Mouse (Mus musculus) intestine, embryonic 16.5 days (tissue): Measurements from ENCODE around the gene Pgls. TPM values are rescaled to one million over a fixed set of nuclear protein-coding genes. Genes with fewer than 3 reads are reported as not detected.

ENCODE experiments used
- ATAC-seq: fragments of 200-750 bp; cut with Nextera tagmentation; 2 replicates; pipeline ENCODE4 v1.8.0; 2017; ENCODE audit warnings: moderate TSS enrichment, moderate library complexity
- H3K27ac ChIP-seq: fragments of 300-500 bp; sonication (generic); 2 replicates; pipeline ENCODE4 v1.5.1; 2014; ENCODE audit warnings: mild to moderate bottlenecking, low read length
- H3K27me3 ChIP-seq: fragments of 300-500 bp; sonication (generic); replicated peaks from 2 replicates; pipeline ENCODE4 v1.6.1; 2014; ENCODE audit warnings: low read length, control low read depth, mixed read lengths; ENCODE audit not compliant: control insufficient read depth, insufficient read depth
- H3K36me3 ChIP-seq: fragments of 300-500 bp; sonication (generic); 2 replicates; pipeline ENCODE4 v1.6.1; 2014; ENCODE audit warnings: low read length, control low read depth; ENCODE audit not compliant: control insufficient read depth, insufficient read depth
- H3K4me1 ChIP-seq: fragments of 300-500 bp; sonication (generic); 2 replicates; pipeline ENCODE4 v1.6.1; 2014; ENCODE audit warnings: low read length, control low read depth, mixed read lengths; ENCODE audit not compliant: control insufficient read depth, insufficient read depth
- H3K4me2 ChIP-seq: fragments of 300-500 bp; sonication (generic); 2 replicates; pipeline ENCODE4 v1.6.1; 2014; ENCODE audit warnings: low read depth, low read length, control low read depth
- H3K4me3 ChIP-seq: fragments of 300-500 bp; sonication (generic); 2 replicates; pipeline ENCODE4 v1.5.1; 2014; ENCODE audit warnings: mild to moderate bottlenecking, low read length
- H3K9ac ChIP-seq: fragments of 300-500 bp; sonication (generic); 2 replicates; pipeline ENCODE4 v1.6.1; 2014; ENCODE audit warnings: low read depth, low read length
- H3K9me3 ChIP-seq: fragments of 300-500 bp; sonication (generic); 2 replicates; pipeline ENCODE4 v1.6.1; 2016; ENCODE audit warnings: low read length, control low read depth; ENCODE audit not compliant: control insufficient read depth
- WGBS: fragments of 180-500 bp; shearing (Covaris S2); extraction: QIAGEN DNeasy Blood & Tissue Kit; methylation state at CpG from one replicate; pipeline ENCODE4 v1.1.7; 2014; 5-methylcytosine and 5-hydroxymethylcytosine counted together
- polyA plus RNA-seq: library from polyadenylated mRNA; unstranded; fragments of >200 nt; fragmentation: Nextera tagmentation; extraction: Ambion mirVana; gene quantifications from 2 replicates; pipeline ENCODE4 v1.2.1, GENCODE M21; 2015

Gene Pgls
- 244 and 252 TPM in 2 replicates for polyA plus RNA-seq

DNA sequence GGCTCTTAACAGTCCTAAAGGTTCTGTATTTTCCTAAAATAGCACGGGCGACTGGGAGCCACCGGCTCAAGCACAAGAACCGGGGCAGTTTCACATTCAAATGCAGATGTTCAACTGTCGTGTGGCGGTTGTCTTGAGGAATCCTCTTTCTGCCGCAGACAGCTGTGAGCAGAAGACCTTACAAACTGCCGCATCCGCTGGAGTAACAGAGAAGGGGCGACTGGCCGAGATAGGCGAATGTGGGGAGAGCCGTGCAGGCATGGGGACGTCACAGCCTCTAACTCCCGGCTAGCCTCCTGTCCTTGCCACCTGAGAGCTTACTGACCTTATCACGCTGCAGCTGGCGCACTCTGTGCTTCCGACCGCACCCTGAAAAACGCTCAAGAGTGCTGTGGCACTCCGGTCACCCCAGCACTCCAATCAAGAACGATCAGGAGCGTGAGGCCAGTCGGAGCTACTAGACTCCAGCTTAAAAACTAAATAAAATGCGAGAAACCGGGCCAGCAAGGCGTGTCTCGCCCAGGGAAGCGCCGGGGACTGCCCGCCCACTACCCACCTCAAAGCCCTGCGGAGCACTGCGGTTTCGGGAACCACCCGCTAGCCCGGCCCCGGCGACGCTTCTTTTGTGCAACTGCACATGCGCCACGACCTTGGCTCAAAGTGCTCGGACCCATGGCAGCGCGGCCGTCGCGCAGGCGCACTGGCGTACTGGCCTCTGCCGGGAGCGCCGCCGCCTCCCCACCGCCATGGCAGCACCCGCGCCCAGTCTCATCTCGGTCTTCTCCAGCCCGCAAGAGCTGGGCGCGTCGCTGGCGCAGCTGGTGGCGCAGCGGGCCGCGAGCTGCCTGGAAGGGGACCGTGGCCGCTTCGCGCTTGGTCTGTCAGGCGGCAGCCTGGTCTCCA lies at the start of gene Pgls:
Pgls (plus strand) TSS at position 706 of the 903 bp plus-strand sequence.
- peak within 1 kb of the TSS; percentile 87 for H3K4me3 ChIP-seq
- H3K9me3 ChIP-seq: no peaks in the 10 kb centered on the region
- peak within 1 kb of the TSS; percentile 96 for H3K4me2 ChIP-seq
- ATAC-seq: peak; percentile 91
- peak within 1 kb of the TSS; percentile 97 for H3K9ac ChIP-seq
- H3K27ac ChIP-seq: peak within 1 kb of the TSS; percentile 99
- no peaks in the 10 kb centered on the region for H3K36me3 ChIP-seq
- H3K4me1 ChIP-seq: peaks cover 24% of the 10 kb centered on the region
- H3K27me3 ChIP-seq: no peaks in the 10 kb centered on the region
- WGBS: under 1% methylated on average over 71 of the region's 71 CpGs

DNA sequence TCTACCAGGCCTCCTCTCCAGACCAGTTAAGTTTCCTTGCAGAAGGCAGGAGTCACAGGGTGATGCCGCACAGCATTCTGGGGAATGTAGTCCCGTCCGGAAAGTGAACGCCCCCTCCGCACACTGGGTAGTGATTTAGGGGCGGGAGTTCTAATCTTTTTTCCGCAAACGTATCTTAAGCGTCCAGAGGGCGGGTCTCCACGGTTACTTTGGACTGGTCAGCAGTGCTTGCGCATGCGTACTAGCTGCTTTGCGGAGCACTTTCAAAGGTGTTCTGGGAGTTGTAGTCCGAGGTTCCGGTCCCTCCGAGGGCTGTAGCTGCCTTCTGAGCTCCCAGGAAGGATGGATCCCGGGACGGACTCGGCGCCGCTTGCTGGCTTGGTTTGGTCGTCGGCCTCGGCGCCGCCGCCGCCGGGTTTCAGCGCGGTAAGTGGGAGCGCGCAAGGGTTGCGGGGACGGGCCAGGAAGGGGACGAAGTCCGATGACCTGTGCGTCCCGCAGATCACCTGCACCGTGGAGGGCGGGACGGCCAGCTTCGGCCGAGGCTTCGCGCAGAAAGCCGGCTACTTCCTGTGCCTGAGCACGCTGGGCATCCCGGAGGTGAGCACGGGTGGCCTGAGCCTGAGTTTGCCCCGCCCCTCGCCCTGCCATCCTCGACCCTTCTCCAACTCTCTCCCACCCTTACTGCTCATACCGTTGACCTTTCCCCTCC lies 49.2 kb upstream of the Pgls start, which contains the start of gene Mvb12a:
Mvb12a (plus strand) TSS at position 291 of the 712 bp plus-strand sequence.
- Histone ChIP-seq H3K4me1 (peaks cover 12% of the 10 kb centered on the region), H3K9me3 (no peaks in the 10 kb centered on the region), H3K4me2 (peak within 1 kb of the TSS; percentile 88), H3K4me3 (peak within 1 kb of the TSS; percentile 82), H3K27me3 (no peaks in the 10 kb centered on the region), H3K27ac (peak within 1 kb of the TSS; percentile 82), H3K36me3 (peaks cover 8% of the 10 kb centered on the region), H3K9ac (peak within 1 kb of the TSS; percentile 79)
- ATAC-seq: peak; percentile 95
- WGBS: under 1% methylated on average over 55 of the region's 55 CpGs

DNA sequence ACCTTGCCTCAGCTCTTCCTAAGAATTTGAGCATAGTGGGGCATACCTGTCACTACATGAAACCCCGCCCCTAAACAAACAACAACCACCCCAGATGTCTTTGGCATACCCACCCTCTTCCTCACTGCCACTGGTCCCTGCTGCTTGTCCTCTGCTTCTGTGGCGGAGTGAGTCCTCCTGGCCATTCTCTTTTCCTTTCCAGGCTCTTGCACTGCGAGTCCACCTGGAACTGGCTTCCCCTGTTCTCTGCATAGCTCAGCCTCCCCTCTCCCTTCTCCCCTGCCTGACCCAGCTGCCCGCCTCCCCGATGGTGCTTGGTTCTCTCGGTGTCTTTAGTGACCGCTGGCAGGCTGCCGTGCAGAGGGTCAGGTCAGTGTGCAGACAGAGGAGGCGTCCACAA lies 48.2 kb upstream of the Pgls start:
- peaks cover 8% of the 10 kb centered on the region for H3K36me3 ChIP-seq
- no peak for ATAC-seq
- no peaks in the 10 kb centered on the region for H3K27me3 ChIP-seq
- peak overlapping the region; percentile 79 for H3K9ac ChIP-seq
- H3K4me3 ChIP-seq: peak overlapping the region; percentile 82
- no peak overlapping the region for H3K27ac ChIP-seq
- H3K4me1 ChIP-seq: peaks cover 7% of the 10 kb centered on the region
- H3K4me2 ChIP-seq: peak overlapping the region; percentile 88
- WGBS: 80% methylated on average over 9 of the region's 9 CpGs
- H3K9me3 ChIP-seq: no peaks in the 10 kb centered on the region

DNA sequence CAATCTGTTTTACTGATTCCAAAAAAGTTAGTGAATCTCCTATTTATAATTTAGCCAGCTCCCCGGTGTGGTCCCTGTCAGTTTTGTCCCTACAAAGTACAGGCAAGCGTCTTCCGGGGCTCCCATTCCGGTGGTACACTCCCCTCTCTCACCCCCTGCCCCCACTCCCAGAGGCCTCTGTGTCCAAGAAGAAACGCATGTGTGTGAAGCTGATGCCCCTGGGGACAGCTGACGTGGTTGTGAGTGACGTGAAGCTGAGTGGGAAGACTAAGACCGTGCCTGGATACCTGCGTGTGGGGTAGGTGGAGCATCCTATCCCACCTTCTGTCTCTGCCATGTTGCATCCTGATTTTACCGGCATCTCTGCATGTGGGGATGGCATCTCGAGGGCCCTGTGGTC lies 46.9 kb upstream of the Pgls start:
- Histone ChIP-seq H3K27me3 (no peaks in the 10 kb centered on the region), H3K27ac (no peak overlapping the region), H3K36me3 (peaks cover 8% of the 10 kb centered on the region), H3K9me3 (no peaks in the 10 kb centered on the region), H3K4me2 (no peak overlapping the region), H3K4me3 (no peak overlapping the region), H3K9ac (no peak overlapping the region), H3K4me1 (peaks cover 7% of the 10 kb centered on the region)
- no peak for ATAC-seq
- 87% methylated on average over 11 of the region's 11 CpGs for WGBS

GRCm38 (mm10) chr8:71547590-71547989 lies 44.4 kb upstream of the Pgls start:
- 80% methylated on average over 7 of the region's 7 CpGs for WGBS
- Histone ChIP-seq H3K4me2 (no peak overlapping the region), H3K36me3 (peaks cover 8% of the 10 kb centered on the region), H3K4me3 (no peak overlapping the region), H3K9me3 (no peaks in the 10 kb centered on the region), H3K9ac (no peak overlapping the region), H3K4me1 (peaks cover 7% of the 10 kb centered on the region), H3K27me3 (no peaks in the 10 kb centered on the region), H3K27ac (no peak overlapping the region)
- ATAC-seq: no peak

GRCm38 (mm10) chr8:71550754-71551153 lies 41.2 kb upstream of the Pgls start:
- WGBS: 63% methylated on average over 7 of the region's 7 CpGs
- Histone ChIP-seq H3K36me3 (peaks cover 2% of the 10 kb centered on the region), H3K27ac (no peak overlapping the region), H3K9me3 (no peaks in the 10 kb centered on the region), H3K9ac (no peak overlapping the region), H3K4me2 (no peak overlapping the region), H3K27me3 (0 out of 2 replicates have a peak, but pooled peaks cover 4% of the 10 kb centered on the region), H3K4me3 (no peak overlapping the region), H3K4me1 (no peaks in the 10 kb centered on the region)
- ATAC-seq: no peak

GRCm38 (mm10) chr8:71552770-71553169 lies 39.2 kb upstream of the Pgls start:
- ATAC-seq: peak; percentile 41
- Histone ChIP-seq H3K4me3 (no peak overlapping the region), H3K36me3 (no peaks in the 10 kb centered on the region), H3K9me3 (no peaks in the 10 kb centered on the region), H3K4me2 (no peak overlapping the region), H3K9ac (no peak overlapping the region), H3K27me3 (peaks cover 14% of the 10 kb centered on the region; the same call in 1 of the 2 replicates), H3K4me1 (no peaks in the 10 kb centered on the region), H3K27ac (no peak overlapping the region)
- WGBS: 55% methylated on average over 6 of the region's 6 CpGs

DNA sequence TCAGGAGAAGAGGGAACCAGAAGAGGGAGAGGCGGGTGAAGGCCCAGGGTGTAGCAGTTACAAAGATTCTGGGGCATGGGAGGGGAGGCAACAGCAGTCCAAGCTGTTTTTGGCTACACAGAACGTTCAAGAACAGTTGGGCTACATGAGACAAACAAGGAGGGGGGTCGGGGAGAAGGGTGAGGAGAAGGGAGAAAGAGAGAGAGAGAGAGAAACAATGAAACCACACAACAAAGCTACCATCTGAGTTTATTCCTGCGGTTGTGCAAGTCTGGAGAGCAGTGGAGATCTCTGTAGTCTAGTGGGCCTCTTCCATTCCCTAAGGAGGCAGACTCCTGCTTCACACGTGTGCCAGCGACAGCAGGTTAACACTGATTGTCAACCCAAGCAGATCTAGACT lies 38.0 kb upstream of the Pgls start:
- H3K27me3 ChIP-seq: peaks cover 24% of the 10 kb centered on the region
- WGBS: 70% methylated on average over 6 of the region's 6 CpGs
- H3K4me3 ChIP-seq: no peak overlapping the region
- H3K36me3 ChIP-seq: no peaks in the 10 kb centered on the region
- H3K9me3 ChIP-seq: no peaks in the 10 kb centered on the region
- ATAC-seq: no peak
- no peak overlapping the region for H3K27ac ChIP-seq
- H3K9ac ChIP-seq: no peak overlapping the region
- peaks cover 7% of the 10 kb centered on the region; the same call in 1 of the 2 replicates for H3K4me1 ChIP-seq
- no peak overlapping the region for H3K4me2 ChIP-seq

DNA sequence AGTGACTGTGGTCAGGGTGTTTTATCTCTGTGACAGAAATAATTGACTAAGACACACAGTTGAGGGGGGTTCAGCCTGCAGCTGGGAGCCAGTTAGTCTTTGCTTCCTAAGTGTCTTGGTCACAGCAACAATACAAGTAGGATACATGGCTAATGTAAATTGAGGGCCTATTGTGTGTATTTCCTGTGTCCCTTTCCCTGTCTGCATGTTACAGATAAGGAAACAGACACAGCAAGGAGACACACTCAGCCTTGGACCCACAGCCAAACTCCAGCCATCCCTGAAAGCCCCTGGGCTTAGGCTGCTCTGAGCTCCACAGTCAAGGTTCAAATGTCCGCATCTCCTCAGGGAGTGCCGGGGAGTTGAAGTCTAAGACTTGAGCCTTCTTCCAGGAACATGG lies 37.3 kb upstream of the Pgls start:
- ATAC-seq: no peak
- Histone ChIP-seq H3K27me3 (peaks cover 31% of the 10 kb centered on the region), H3K4me3 (no peak overlapping the region), H3K4me2 (no peak overlapping the region), H3K36me3 (no peaks in the 10 kb centered on the region), H3K4me1 (peaks cover 7% of the 10 kb centered on the region; the same call in 1 of the 2 replicates), H3K9ac (no peak overlapping the region), H3K9me3 (no peaks in the 10 kb centered on the region), H3K27ac (no peak overlapping the region)
- WGBS: 88% methylated on average over 2 of the region's 2 CpGs
